Mouse (Mus musculus) heart, adult 10 weeks (tissue): Measurements from ENCODE around the gene Bhmt2. TPM values are rescaled to one million over a fixed set of nuclear protein-coding genes. Genes with fewer than 3 reads are reported as not detected.

ENCODE experiments used
- polyA plus RNA-seq: library from polyadenylated mRNA; stranded (reverse); fragments of 350-450 nt; fragmentation: Illumina TruSeq; extraction: RNeasy Lipid Tissue Mini Kit (QIAGEN cat#74804); gene quantifications from one replicate; pipeline ENCODE4 v1.2.3, GENCODE M21; 2014; ENCODE audit warnings: low read depth, low replicate concordance

The Bhmt2 gene
- not detected for polyA plus RNA-seq

DNA sequence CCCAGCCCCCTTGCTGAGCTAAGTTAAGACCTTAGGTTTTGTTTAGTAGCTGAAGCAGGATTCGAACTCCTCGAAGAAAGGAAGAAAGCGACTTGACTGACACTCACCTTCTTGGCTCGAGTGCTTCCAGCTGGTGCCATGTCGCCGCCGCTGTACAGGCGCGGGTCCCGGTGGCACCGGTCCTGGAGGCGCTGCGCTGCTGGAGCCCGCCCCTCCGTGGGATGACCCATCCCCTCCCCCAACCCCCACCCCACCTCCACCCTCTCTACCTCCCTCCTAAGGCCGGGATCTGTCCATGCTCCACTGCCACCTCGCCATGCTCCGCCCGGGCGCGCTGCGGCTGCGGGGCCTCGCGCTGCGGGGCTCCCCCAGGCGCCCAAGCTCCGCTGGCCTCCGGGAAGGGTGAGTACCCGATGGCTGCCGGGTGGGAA lies at the start of gene Bhmt2, which contains the start of gene Dmgdh:
Gene Bhmt2 (minus strand): TSS at position 172 of the 431 bp plus-strand sequence.
Gene Dmgdh (plus strand): TSS at position 303 of the 431 bp plus-strand sequence.

DNA sequence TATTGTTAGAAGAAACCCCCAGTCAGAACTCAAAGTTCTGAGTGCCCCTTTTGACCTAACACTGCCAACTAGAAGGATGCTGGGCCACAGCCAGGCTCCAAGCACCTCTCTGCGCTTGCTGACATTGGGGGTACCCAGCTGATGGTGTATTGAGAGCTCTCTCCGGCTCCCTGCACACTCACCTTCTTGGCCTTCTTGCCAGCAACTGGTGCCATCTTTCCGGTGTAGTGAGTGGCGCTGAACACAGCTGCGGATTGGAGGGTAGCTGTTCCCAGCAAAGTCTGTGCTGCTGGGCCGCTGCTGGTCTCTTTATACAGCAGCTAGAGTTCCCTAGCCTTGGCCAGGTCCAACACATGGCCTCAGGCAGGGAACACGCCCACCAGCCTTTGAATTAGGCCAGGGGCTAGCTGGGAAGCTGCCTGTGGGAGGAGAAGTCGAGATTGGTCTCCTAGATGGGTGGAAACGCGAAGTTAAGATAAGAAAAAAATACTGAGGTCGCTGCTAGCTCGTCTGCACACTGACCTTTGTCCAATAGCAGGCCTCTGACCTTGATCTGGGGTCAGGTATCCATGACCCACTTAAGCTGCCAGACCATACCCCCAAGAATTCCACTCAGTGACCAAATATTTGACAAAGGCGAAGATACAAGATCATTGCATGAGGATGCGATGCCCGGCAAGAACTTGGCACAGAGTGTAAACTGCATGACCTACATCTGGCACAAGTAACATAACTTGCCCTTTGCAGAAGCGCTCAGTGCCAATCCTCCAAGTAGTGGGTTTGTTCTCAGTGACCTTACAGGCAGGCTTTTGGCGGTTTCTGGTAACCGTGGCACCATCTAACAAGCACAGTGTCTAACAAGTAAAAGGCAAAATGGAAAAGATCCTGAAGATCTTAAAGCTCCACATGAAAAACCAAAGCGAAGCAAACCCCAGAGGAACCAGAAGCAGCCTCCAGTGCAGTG lies 36.5 kb downstream of the Bhmt2 start, which contains the start of gene Bhmt:
Gene Bhmt (minus strand): TSS at position 680 of the 964 bp plus-strand sequence.

Other genes starting within 250 kb of the Bhmt2 start
- 20.2 TPM for gene Jmy, start 174.5 kb downstream of the Bhmt2 start, polyA plus RNA-seq
- gene Bhmt, start 36.3 kb downstream of the Bhmt2 start, polyA plus RNA-seq: 2.6 TPM
- 0.18 TPM for gene Dmgdh, start 131 bp upstream of the Bhmt2 start, polyA plus RNA-seq
- gene Arsb, start 97.3 kb upstream of the Bhmt2 start, polyA plus RNA-seq: 7.9 TPM